Mouse (Mus musculus) heart, embryonic 13.5 days (tissue): ENCODE measurements around the gene Tlx2. TPM values are rescaled to one million over a fixed set of nuclear protein-coding genes. Genes with fewer than 3 reads are reported as not detected.

Source experiments
- ATAC-seq: fragments of 200-750 bp; cut with Nextera tagmentation; 2 replicates; pipeline ENCODE4 v1.8.0; 2017; ENCODE audit warnings: moderate TSS enrichment; ENCODE audit not compliant: insufficient number of reproducible peaks, low FRiP score, low TSS enrichment; ENCODE audit errors: extremely low read depth
- H3K27ac ChIP-seq: fragments of 300-500 bp; sonication (generic); replicated peaks from 2 replicates; pipeline ENCODE4 v1.5.1; 2015; ENCODE audit warnings: moderate library complexity, mild to moderate bottlenecking, inconsistent platforms
- H3K27me3 ChIP-seq: fragments of 300-500 bp; sonication (generic); replicated peaks from 2 replicates; pipeline ENCODE4 v1.6.1; 2015; ENCODE audit warnings: mild to moderate bottlenecking, inconsistent platforms
- H3K36me3 ChIP-seq: fragments of 300-500 bp; sonication (generic); 2 replicates; pipeline ENCODE4 v1.6.1; 2015; ENCODE audit warnings: mild to moderate bottlenecking, inconsistent platforms
- H3K4me1 ChIP-seq: fragments of 300-500 bp; sonication (generic); 2 replicates; pipeline ENCODE4 v1.6.1; 2015; ENCODE audit warnings: inconsistent platforms
- H3K4me2 ChIP-seq: fragments of 300-500 bp; sonication (generic); 2 replicates; pipeline ENCODE4 v1.6.1; 2015; ENCODE audit warnings: inconsistent platforms, mild to moderate bottlenecking, moderate library complexity
- H3K4me3 ChIP-seq: fragments of 300-500 bp; sonication (generic); 2 replicates; pipeline ENCODE4 v1.5.1; 2015; ENCODE audit warnings: moderate library complexity, mild to moderate bottlenecking, inconsistent platforms
- H3K9ac ChIP-seq: fragments of 300-500 bp; sonication (generic); 2 replicates; pipeline ENCODE4 v1.6.1; 2015; ENCODE audit warnings: inconsistent platforms, mild to moderate bottlenecking, moderate library complexity
- H3K9me3 ChIP-seq: fragments of 300-500 bp; sonication (generic); 2 replicates; pipeline ENCODE4 v1.6.1; 2016; ENCODE audit warnings: inconsistent platforms
- WGBS: fragments of 180-500 bp; shearing (Covaris S2); methylation state at CpG from one replicate; pipeline ENCODE4 v1.1.7; 2015; ENCODE audit warnings: mixed read lengths; 5-methylcytosine and 5-hydroxymethylcytosine counted together
- polyA plus RNA-seq: library from polyadenylated mRNA; unstranded; fragments of >200 nt; fragmentation: Nextera tagmentation; extraction: Ambion mirVana; gene quantifications from 2 replicates; pipeline ENCODE4 v1.2.1, GENCODE M21; 2015

Tlx2 gene
- polyA plus RNA-seq, 1 experiment from 2014 or later, result 1.0 TPM

GRCm38 (mm10) chr6:83069488-83070246 lies 426 bp downstream of the Tlx2 start:
- H3K27me3 ChIP-seq, result peaks cover 100% of the 10 kb centered on the region
- H3K27ac ChIP-seq, result no peak overlapping the region
- peaks cover 28% of the 10 kb centered on the region for H3K4me1 ChIP-seq
- no peak for ATAC-seq
- no peak overlapping the region for H3K9ac ChIP-seq
- 3% methylated on average over 67 of the region's 69 CpGs for WGBS
- H3K36me3 ChIP-seq, result no peaks in the 10 kb centered on the region
- peak overlapping the region; percentile 43 for H3K4me3 ChIP-seq
- H3K9me3 ChIP-seq, result no peaks in the 10 kb centered on the region
- H3K4me2 ChIP-seq, result peak overlapping the region; percentile 61

- H3K4me1 ChIP-seq, result peaks cover 28% of the 10 kb centered on the region
- H3K27ac ChIP-seq, result no peak overlapping the region
- peak overlapping the region; percentile 40; the same call in 1 of the 2 replicates for H3K9ac ChIP-seq
- peak overlapping the region; percentile 61 for H3K4me2 ChIP-seq
- no peaks in the 10 kb centered on the region for H3K9me3 ChIP-seq
- peak overlapping the region; percentile 43 for H3K4me3 ChIP-seq
- no peaks in the 10 kb centered on the region for H3K36me3 ChIP-seq
- under 1% methylated on average over 81 of the region's 81 CpGs for WGBS
- peaks cover 100% of the 10 kb centered on the region for H3K27me3 ChIP-seq
- no peak for ATAC-seq
These were observed 1.2 kb downstream of the Tlx2 start for GRCm38 (mm10) chr6:83068706-83069487.

GRCm38 (mm10) chr6:83068221-83068620 lies 1.9 kb downstream of the Tlx2 start:
- no peak for ATAC-seq
- Histone ChIP-seq H3K27ac (no peak overlapping the region), H3K4me2 (peak overlapping the region; percentile 61), H3K27me3 (peaks cover 100% of the 10 kb centered on the region), H3K9ac (no peak overlapping the region), H3K4me3 (peak overlapping the region; percentile 43), H3K36me3 (no peaks in the 10 kb centered on the region), H3K4me1 (peaks cover 28% of the 10 kb centered on the region), H3K9me3 (no peaks in the 10 kb centered on the region)
- WGBS, result 7% methylated on average over 8 of the region's 8 CpGs

- no peak overlapping the region for H3K9ac ChIP-seq
- no peak overlapping the region for H3K27ac ChIP-seq
- H3K9me3 ChIP-seq, result no peaks in the 10 kb centered on the region
- H3K36me3 ChIP-seq, result no peaks in the 10 kb centered on the region
- no peak overlapping the region for H3K4me2 ChIP-seq
- H3K4me1 ChIP-seq, result peaks cover 28% of the 10 kb centered on the region
- no peak for ATAC-seq
- no peak overlapping the region for H3K4me3 ChIP-seq
- H3K27me3 ChIP-seq, result peaks cover 100% of the 10 kb centered on the region
- WGBS, result 29% methylated on average over 6 of the region's 6 CpGs
These were observed 3.7 kb downstream of the Tlx2 start for GRCm38 (mm10) chr6:83066441-83066840.

- no peak for ATAC-seq
- peaks cover 100% of the 10 kb centered on the region for H3K27me3 ChIP-seq
- no peaks in the 10 kb centered on the region for H3K36me3 ChIP-seq
- H3K9ac ChIP-seq, result no peak overlapping the region
- no peak overlapping the region for H3K27ac ChIP-seq
- H3K4me1 ChIP-seq, result peaks cover 24% of the 10 kb centered on the region
- no peak overlapping the region for H3K4me2 ChIP-seq
- H3K4me3 ChIP-seq, result no peak overlapping the region
- WGBS, result 37% methylated on average over 8 of the region's 8 CpGs
- no peaks in the 10 kb centered on the region for H3K9me3 ChIP-seq
These were observed 4.1 kb downstream of the Tlx2 start for GRCm38 (mm10) chr6:83065995-83066394.

GRCm38 (mm10) chr6:83058725-83059124 lies 11.4 kb downstream of the Tlx2 start:
- H3K4me1 ChIP-seq, result peaks cover 12% of the 10 kb centered on the region
- H3K4me2 ChIP-seq, result no peak overlapping the region
- peaks cover 52% of the 10 kb centered on the region for H3K27me3 ChIP-seq
- 76% methylated on average over 2 of the region's 2 CpGs for WGBS
- H3K36me3 ChIP-seq, result peaks cover 24% of the 10 kb centered on the region
- H3K9me3 ChIP-seq, result no peaks in the 10 kb centered on the region
- no peak overlapping the region for H3K9ac ChIP-seq
- no peak for ATAC-seq
- H3K27ac ChIP-seq, result no peak overlapping the region
- no peak overlapping the region for H3K4me3 ChIP-seq

GRCm38 (mm10) chr6:83057790-83058189 lies 12.3 kb downstream of the Tlx2 start, which contains the start of gene Dqx1:
Gene Dqx1 (plus strand): TSS chr6:83057844.
- Histone ChIP-seq H3K36me3 (peaks cover 24% of the 10 kb centered on the region), H3K4me3 (no peak within 1 kb of the TSS), H3K9ac (no peak within 1 kb of the TSS), H3K27ac (no peak within 1 kb of the TSS), H3K27me3 (peaks cover 43% of the 10 kb centered on the region), H3K9me3 (no peaks in the 10 kb centered on the region), H3K4me1 (peaks cover 21% of the 10 kb centered on the region), H3K4me2 (no peak within 1 kb of the TSS)
- 57% methylated on average over 3 of the region's 3 CpGs for WGBS
- ATAC-seq, result no peak

GRCm38 (mm10) chr6:83054871-83055431 lies 15.1 kb downstream of the Tlx2 start, which contains the start of gene Htra2:
Gene Htra2 (minus strand): TSS chr6:83055273.
- WGBS, result 2% methylated on average over 46 of the region's 50 CpGs
- H3K36me3 ChIP-seq, result peaks cover 47% of the 10 kb centered on the region
- peak within 1 kb of the TSS; percentile 84 for H3K4me3 ChIP-seq
- peak; percentile 10 for ATAC-seq
- no peaks in the 10 kb centered on the region for H3K9me3 ChIP-seq
- H3K4me2 ChIP-seq, result peak within 1 kb of the TSS; percentile 97
- H3K9ac ChIP-seq, result peak within 1 kb of the TSS; percentile 86
- H3K27ac ChIP-seq, result peak within 1 kb of the TSS; percentile 82
- peaks cover 27% of the 10 kb centered on the region for H3K4me1 ChIP-seq
- peaks cover 19% of the 10 kb centered on the region for H3K27me3 ChIP-seq

GRCm38 (mm10) chr6:83054074-83054851 lies 15.8 kb downstream of the Tlx2 start, which contains the start of gene Aup1:
Gene Aup1 (plus strand): TSS chr6:83054521.
- Histone ChIP-seq H3K4me2 (peak within 1 kb of the TSS; percentile 97), H3K27me3 (peaks cover 20% of the 10 kb centered on the region), H3K27ac (peak within 1 kb of the TSS; percentile 82), H3K9ac (peak within 1 kb of the TSS; percentile 86), H3K9me3 (no peaks in the 10 kb centered on the region), H3K36me3 (peaks cover 47% of the 10 kb centered on the region), H3K4me1 (peaks cover 27% of the 10 kb centered on the region), H3K4me3 (peak within 1 kb of the TSS; percentile 84)
- ATAC-seq, result peak; percentile 88
- WGBS, result under 1% methylated on average over 64 of the region's 64 CpGs

- Histone ChIP-seq H3K4me1 (peaks cover 27% of the 10 kb centered on the region), H3K4me2 (peak overlapping the region; percentile 97), H3K27me3 (peaks cover 19% of the 10 kb centered on the region), H3K36me3 (peaks cover 45% of the 10 kb centered on the region), H3K27ac (peak overlapping the region; percentile 82), H3K4me3 (peak overlapping the region; percentile 84), H3K9me3 (no peaks in the 10 kb centered on the region), H3K9ac (peak overlapping the region; percentile 86)
- 2% methylated on average over 26 of the region's 26 CpGs for WGBS
- no peak for ATAC-seq
These were observed 16.7 kb downstream of the Tlx2 start for GRCm38 (mm10) chr6:83053136-83053960.
